Mouse (Mus musculus) intestine, postnatal 0 days (tissue): ENCODE results near the gene Stxbp2. TPM values are rescaled to one million over a fixed set of nuclear protein-coding genes. Genes with fewer than 3 reads are reported as not detected.
A peak's percentile ranks its signal among the peaks of the same experiment; 100 is the strongest.

Experiments used
- ATAC-seq: fragments of 200-750 bp; cut with Nextera tagmentation; 2 replicates; pipeline ENCODE4 v1.8.0; 2017; ENCODE audit warnings: mild to moderate bottlenecking, moderate TSS enrichment, moderate library complexity
- H3K27ac ChIP-seq: fragments of 300-500 bp; sonication (generic); 2 replicates; pipeline ENCODE4 v1.5.1; 2014; ENCODE audit warnings: mild to moderate bottlenecking, low read depth, low read length, moderate library complexity
- H3K27me3 ChIP-seq: fragments of 300-500 bp; sonication (generic); replicated peaks from 2 replicates; pipeline ENCODE4 v1.6.1; 2014; ENCODE audit warnings: low read length, mixed read lengths; ENCODE audit not compliant: control insufficient read depth, insufficient read depth
- H3K36me3 ChIP-seq: fragments of 300-500 bp; sonication (generic); 2 replicates; pipeline ENCODE4 v1.6.1; 2014; ENCODE audit warnings: mild to moderate bottlenecking, moderate library complexity; ENCODE audit not compliant: control insufficient read depth, insufficient read depth
- H3K4me1 ChIP-seq: fragments of 300-500 bp; sonication (generic); replicated peaks from 2 replicates; pipeline ENCODE4 v1.6.1; 2014; ENCODE audit warnings: antibody characterized with exemption, low read length, mixed read lengths; ENCODE audit not compliant: control insufficient read depth, insufficient read depth
- H3K4me2 ChIP-seq: fragments of 300-500 bp; sonication (generic); replicated peaks from 2 replicates; pipeline ENCODE4 v1.6.1; 2014; ENCODE audit warnings: low read depth, mild to moderate bottlenecking, moderate library complexity
- H3K4me3 ChIP-seq: fragments of 300-500 bp; sonication (generic); 2 replicates; pipeline ENCODE4 v1.5.1; 2014; ENCODE audit warnings: low read depth, low read length
- H3K9ac ChIP-seq: fragments of 300-500 bp; sonication (generic); 2 replicates; pipeline ENCODE4 v1.6.1; 2014; ENCODE audit warnings: mild to moderate bottlenecking, low read depth, low read length
- H3K9me3 ChIP-seq: fragments of 300-500 bp; sonication (generic); 2 replicates; pipeline ENCODE4 v1.6.1; 2016; ENCODE audit warnings: mixed run types; ENCODE audit not compliant: control insufficient read depth
- CTCF ChIP-seq: sonication (generic); IDR thresholded peaks from 2 replicates; pipeline ENCODE4 v1.5.1; 2016; ENCODE audit warnings: low read depth, mild to moderate bottlenecking, control low read depth, antibody characterized with exemption, moderate library complexity
- WGBS: fragments of 180-500 bp; shearing (Covaris S2); extraction: QIAGEN DNeasy Blood & Tissue Kit; methylation state at CpG from one replicate; pipeline ENCODE4 v1.1.7; 2014; 5-methylcytosine and 5-hydroxymethylcytosine counted together
- polyA plus RNA-seq: library from polyadenylated mRNA; unstranded; fragments of >200 nt; fragmentation: Nextera tagmentation; extraction: Ambion mirVana; gene quantifications from 2 replicates; pipeline ENCODE4 v1.2.1, GENCODE M21; 2015

Gene Stxbp2
- polyA plus RNA-seq, 1 experiment from 2014 or later, result 163 TPM

DNA sequence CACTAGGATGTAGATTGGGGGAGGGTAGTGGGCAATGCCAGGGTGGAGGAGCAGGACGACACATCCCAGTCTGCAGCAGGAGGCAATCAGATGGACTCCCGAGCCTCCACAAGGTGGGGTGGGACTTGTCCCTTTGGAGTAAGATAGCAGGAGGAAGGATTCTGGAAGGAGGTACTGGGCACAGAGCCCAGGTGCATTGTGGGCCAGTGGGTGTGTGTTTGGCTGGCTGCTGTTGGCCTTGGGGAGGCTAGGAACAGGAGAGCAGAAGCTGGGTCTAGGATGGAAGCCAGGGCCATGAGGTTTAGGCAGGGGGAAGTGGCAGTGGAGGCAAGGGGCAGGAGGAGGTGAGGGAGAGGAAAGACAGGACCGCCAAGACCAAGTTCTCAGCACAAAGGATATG lies 37.3 kb upstream of the Stxbp2 start:
- Histone ChIP-seq H3K9me3 (no peaks in the 10 kb centered on the region), H3K4me1 (no peaks in the 10 kb centered on the region), H3K36me3 (peaks cover 7% of the 10 kb centered on the region), H3K4me3 (no peak overlapping the region), H3K4me2 (no peak overlapping the region), H3K27me3 (no peaks in the 10 kb centered on the region), H3K27ac (peak overlapping the region; percentile 35; the same call in 1 of the 2 replicates), H3K9ac (no peak overlapping the region)
- TF ChIP-seq CTCF, result no peak
- no peak; the same call in 1 of the 2 replicates for ATAC-seq
- WGBS, result 53% methylated on average over 3 of the region's 3 CpGs

DNA sequence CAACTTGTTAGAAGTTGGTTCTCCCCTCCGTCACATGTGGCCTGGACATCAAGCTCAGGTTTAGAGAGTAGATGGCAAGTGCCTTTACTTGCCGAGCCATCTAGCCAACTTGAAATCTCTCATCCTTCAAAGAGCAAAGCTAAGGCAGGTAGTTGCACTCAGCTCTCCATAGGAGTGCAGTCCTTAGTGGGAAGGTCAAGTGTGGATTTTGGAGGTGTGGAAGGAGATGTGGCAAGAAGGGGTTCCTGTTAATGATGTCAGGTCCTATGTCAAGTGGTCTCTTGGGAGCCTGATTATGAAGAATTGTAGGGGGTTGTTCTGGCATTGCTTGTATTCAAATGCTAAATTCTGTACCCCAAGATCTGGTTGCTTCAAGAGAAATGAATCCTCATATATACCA lies 36.3 kb upstream of the Stxbp2 start:
- no peak overlapping the region for H3K4me2 ChIP-seq
- no peak for ATAC-seq
- no peaks in the 10 kb centered on the region for H3K9me3 ChIP-seq
- TF ChIP-seq CTCF, result no peak
- peaks cover 17% of the 10 kb centered on the region for H3K36me3 ChIP-seq
- H3K9ac ChIP-seq, result no peak overlapping the region
- WGBS, result 86% methylated on average over 2 of the region's 2 CpGs
- H3K27me3 ChIP-seq, result no peaks in the 10 kb centered on the region
- no peak overlapping the region for H3K27ac ChIP-seq
- H3K4me3 ChIP-seq, result no peak overlapping the region
- no peaks in the 10 kb centered on the region for H3K4me1 ChIP-seq

DNA sequence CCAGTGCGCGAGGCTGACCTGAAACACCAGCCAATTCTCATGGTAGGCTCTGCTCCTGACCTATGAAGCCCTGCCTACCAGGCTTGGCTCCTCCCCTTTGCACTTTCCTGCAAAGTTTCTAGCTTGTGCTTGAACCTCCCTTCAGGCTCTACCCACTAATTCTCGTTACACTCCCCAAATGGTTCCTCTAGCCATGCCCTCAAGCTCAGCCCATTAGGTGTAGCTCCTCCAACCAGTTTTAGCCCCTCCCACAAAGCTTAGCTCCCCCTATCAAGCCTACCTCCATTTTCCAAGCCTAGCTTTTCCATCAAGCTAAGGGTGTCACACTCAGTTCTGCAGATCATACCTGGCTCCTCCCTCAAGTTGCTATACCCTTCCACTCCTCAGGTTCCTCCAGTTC lies 32.7 kb upstream of the Stxbp2 start:
- no peak for ATAC-seq
- Histone ChIP-seq H3K27ac (no peak overlapping the region), H3K4me2 (no peak overlapping the region), H3K36me3 (peaks cover 46% of the 10 kb centered on the region), H3K9me3 (no peaks in the 10 kb centered on the region), H3K4me3 (no peak overlapping the region), H3K9ac (no peak overlapping the region), H3K27me3 (no peaks in the 10 kb centered on the region), H3K4me1 (no peaks in the 10 kb centered on the region)
- no peak for TF ChIP-seq CTCF
- WGBS, result 80% methylated on average over 3 of the region's 3 CpGs

DNA sequence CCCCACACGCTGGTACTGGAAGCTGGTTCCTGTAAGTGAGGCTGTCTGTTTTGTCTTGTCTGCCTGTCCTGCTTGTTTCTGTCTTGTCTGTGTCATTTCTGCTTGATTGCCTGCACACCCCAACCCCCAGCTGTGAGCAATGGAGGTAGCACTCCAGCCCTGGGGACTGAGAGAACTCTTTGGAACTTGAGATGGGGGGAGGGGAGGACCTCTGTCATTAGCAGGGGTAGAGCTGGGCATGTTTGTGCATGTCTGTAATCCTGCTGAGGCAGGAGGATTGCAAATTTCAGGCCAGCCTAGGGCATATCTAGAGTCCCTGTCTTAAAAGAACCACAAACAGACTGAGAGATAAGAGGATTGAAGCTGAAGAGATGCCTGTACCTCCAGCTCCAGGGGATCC lies 31.5 kb upstream of the Stxbp2 start:
- Histone ChIP-seq H3K27me3 (no peaks in the 10 kb centered on the region), H3K9me3 (no peaks in the 10 kb centered on the region), H3K27ac (no peak overlapping the region), H3K36me3 (peaks cover 57% of the 10 kb centered on the region), H3K4me2 (no peak overlapping the region), H3K9ac (no peak overlapping the region), H3K4me1 (no peaks in the 10 kb centered on the region), H3K4me3 (no peak overlapping the region)
- no peak for ATAC-seq
- WGBS, result 77% methylated on average over 1 of the region's 1 CpGs
- TF ChIP-seq CTCF, result no peak

DNA sequence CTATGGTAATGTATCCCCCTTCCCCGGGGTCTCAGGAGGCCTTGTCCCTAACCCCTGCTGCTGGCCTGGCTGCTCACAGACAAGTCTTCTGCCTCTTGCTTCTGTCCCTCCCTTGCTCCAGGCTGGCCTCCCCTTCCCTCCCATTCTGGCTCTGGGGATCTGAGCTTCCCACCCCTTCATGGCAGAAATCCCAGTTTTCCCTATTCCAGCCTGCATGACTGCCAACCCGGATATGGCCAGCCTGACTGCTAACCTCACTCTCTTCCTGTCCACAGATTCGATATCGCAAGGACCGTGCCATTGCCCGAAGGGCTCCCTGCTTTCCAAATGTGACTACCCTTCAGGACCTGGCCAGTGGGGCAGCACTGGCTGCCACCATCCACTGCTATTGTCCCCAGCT lies 30.4 kb upstream of the Stxbp2 start:
- no peak overlapping the region for H3K9ac ChIP-seq
- WGBS, result 89% methylated on average over 6 of the region's 6 CpGs
- no peaks in the 10 kb centered on the region for H3K4me1 ChIP-seq
- peaks cover 64% of the 10 kb centered on the region for H3K36me3 ChIP-seq
- no peaks in the 10 kb centered on the region for H3K27me3 ChIP-seq
- H3K4me2 ChIP-seq, result no peak overlapping the region
- no peak overlapping the region for H3K4me3 ChIP-seq
- no peaks in the 10 kb centered on the region for H3K9me3 ChIP-seq
- ATAC-seq, result no peak
- H3K27ac ChIP-seq, result no peak overlapping the region
- no peak for TF ChIP-seq CTCF

DNA sequence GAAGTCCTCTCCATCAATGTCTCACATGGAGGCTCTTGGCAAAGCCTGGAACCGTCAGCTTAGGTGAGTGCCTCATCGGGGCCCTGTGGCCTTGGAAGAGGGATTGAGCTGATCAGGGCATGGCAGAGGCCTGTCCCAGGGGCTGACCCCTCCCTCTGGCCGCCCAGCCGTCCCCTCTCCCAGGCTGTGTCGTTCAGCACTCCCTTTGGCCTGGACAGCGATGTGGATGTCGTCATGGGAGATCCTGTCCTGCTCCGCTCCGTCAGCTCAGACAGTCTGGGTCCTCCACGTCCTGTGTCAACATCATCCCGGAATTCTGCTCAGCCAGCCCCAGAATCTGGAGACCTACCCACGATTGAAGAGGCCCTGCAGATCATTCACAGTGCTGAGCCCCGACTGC lies 27.3 kb upstream of the Stxbp2 start:
- no peak overlapping the region for H3K4me3 ChIP-seq

DNA sequence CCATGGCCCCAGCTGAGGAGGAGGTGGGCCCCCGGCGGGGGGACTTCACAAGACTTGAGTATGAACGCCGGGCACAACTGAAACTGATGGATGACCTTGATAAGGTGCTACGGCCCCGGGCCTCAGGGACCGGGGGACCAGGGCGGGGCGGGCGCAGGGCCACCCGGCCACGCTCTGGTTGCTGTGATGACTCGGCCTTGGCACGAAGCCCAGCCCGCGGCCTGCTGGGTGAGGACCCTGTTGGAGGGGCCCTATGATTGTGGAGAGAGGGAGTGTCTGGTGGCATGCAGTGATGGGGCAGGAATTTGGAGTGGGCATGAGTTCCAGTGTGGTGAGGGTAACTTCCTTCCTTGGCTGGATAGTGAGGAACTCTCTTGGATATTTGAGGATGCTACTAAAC lies 24.2 kb upstream of the Stxbp2 start:
- Histone ChIP-seq H3K4me1 (no peaks in the 10 kb centered on the region), H3K4me3 (no peak overlapping the region), H3K9ac (no peak overlapping the region), H3K36me3 (peaks cover 79% of the 10 kb centered on the region), H3K4me2 (no peak overlapping the region), H3K27ac (no peak overlapping the region), H3K27me3 (no peaks in the 10 kb centered on the region), H3K9me3 (no peaks in the 10 kb centered on the region)
- 44% methylated on average over 16 of the region's 16 CpGs for WGBS
- ATAC-seq, result no peak
- no peak for TF ChIP-seq CTCF

More for the DNA sequence above, 27.3 kb upstream of the Stxbp2 start:
- H3K4me1 ChIP-seq, result no peaks in the 10 kb centered on the region
- no peaks in the 10 kb centered on the region for H3K27me3 ChIP-seq
- H3K27ac ChIP-seq, result no peak overlapping the region
- no peak for TF ChIP-seq CTCF
- 67% methylated on average over 13 of the region's 13 CpGs for WGBS
- H3K9ac ChIP-seq, result no peak overlapping the region
- no peaks in the 10 kb centered on the region for H3K9me3 ChIP-seq
- H3K36me3 ChIP-seq, result peaks cover 80% of the 10 kb centered on the region
- ATAC-seq, result no peak
- H3K4me2 ChIP-seq, result no peak overlapping the region
